Mouse (Mus musculus): ENCODE results near the gene Ccm2l. TPM values are rescaled to one million over a fixed set of nuclear protein-coding genes. Genes with fewer than 3 reads are reported as not detected.

Ccm2l gene
- 1.9 TPM for polyA plus RNA-seq (2014; fragmentation: Illumina TruSeq; extraction: RNeasy Lipid Tissue Mini Kit (QIAGEN cat#74804); ENCODE audit: low read depth, low replicate concordance)

DNA sequence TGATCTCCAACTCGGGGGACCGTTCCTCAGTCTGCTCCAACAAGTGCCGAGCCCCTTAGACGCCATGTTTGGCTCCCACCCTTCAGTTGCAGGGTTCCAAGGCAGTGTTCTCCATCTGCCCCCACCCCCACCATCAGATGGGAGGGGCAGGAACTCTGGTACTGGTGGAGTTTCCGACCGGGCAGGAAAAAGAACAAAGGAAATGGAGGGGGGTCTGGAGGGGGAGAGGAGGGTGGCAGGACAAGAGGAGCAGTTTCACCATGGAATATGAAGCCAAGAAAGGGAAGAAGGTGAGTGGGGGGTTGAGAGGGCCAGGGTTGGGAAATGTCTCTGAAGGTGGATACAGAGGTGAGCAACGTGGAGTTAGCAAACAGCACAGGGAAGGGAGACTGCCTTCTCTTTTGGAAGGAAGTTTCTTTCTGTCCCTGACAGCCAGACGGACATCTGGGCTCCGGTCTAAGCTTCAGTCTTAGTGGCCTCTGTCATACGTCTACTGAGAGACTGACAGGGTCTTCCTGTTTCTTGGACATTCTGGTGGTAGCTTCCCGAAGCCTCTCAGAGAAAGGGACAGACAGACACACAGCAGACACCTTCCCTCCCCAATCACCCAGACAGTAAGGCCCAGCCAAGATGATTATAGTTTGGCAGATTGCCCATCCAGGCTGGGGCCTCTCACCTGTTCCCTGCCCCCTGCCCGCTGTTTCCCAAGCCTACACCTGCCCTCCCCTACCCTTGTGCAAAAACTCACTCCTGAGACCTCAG, at the start of gene Ccm2l:
Gene Ccm2l (plus strand): TSS at position 209 of the 762 bp plus-strand sequence.

DNA sequence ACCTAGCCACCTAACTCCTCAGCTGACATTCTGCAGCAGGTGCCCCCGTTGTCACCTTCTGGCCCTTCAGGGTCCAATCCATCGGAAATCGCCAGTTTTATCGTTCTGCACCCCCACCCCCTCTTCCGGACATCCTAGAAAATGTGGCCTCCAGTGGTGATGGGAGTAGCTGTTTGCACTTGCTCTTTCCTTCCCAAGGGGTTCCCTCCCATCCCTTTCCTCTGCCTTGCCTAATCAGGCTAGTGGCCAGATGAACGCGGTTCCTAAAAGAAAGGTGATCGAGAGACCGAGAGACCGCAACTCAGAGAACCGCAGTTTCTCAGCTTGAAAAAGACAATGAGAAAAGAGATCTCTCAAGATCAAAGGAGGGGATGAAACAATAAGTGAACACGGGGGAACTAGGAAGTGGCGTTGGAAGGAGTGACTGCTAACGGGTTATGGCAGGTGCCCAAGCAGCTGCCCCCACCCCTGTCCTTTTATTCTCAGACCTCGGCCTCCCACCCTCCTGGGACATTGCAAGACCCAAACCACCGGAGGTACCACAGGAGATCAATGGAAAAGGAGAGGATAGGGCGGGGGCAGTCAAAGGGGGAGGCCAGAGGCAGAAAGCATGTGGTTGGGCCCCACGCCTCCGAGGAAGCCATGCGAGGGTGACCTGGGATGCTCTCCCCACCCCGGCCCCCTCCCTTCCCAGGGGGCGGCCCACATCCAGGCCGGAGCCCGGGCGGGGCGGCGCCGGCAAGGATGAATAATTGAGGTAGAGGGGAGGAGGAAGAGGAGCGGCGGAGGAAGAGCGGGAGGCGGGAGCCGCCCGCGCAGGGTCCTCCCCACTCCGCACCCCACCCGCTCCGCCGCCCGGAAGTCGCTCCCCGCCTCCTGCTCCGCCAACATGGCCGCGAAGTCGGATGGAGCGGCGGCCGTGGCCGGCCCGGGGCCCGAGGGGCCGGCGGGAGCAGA, 34.4 kb upstream of the Ccm2l start, which contains the start of gene Xkr7:
Gene Xkr7 (plus strand): TSS at position 727 of the 957 bp plus-strand sequence.

DNA sequence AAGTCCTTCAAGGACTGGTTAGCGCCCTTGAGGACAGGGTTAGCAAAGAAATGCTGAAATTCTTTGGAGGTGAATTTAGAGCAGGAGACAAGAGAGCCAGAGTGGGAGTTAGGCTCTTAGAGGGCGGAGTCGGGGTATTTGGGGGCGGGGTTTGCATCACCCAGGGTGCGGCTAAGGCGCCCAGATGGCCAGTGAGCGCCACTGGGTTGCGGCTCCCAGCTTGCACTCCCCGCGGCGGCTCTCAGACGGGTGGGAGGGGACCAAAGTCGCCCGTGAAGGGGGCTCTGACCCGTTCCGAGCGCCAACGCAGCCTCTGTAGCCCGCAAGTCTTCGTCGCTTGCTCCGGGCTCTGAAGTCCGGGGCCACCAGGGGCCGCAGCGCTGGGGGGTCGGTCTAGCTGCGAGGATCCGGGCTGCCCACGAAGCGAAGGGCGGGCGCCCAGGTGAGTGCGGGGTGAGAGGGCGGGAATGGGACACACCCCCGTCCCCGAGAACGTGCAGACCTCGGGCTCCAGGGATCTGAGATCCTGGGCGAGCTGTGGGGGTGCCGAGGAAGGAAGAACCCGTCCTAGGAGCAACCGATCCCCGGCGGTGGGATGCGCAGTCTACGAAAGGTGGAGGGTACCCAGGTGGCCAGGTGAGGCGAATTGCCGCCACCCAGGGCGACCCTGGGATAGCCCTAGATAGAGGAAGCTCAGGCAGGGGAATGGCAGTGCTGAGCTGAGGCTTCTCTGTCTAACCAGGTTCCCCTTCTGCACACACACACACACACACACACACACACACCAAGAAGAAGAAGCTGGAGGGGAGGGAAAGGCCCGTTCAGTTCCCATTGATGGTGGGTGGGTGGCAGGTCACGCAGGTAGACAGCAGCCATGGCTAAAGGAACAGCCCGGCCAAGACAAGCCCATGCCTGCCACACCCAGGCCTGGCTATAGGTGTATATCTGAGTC, 42.8 kb downstream of the Ccm2l start, which contains the start of gene Hck:
Gene Hck (plus strand): TSS at position 156 of the 952 bp plus-strand sequence.

Other genes starting within 250 kb of the Ccm2l start
- 22.3 TPM for gene Bcl2l1, start 234.2 kb upstream of the Ccm2l start, polyA plus RNA-seq (2014; fragmentation: Illumina TruSeq; extraction: RNeasy Lipid Tissue Mini Kit (QIAGEN cat#74804); ENCODE audit: low read depth, low replicate concordance)
- gene Tpx2, start 218.0 kb upstream of the Ccm2l start, polyA plus RNA-seq (2014; fragmentation: Illumina TruSeq; extraction: RNeasy Lipid Tissue Mini Kit (QIAGEN cat#74804); ENCODE audit: low read depth, low replicate concordance) = 9.4 TPM
- gene Mylk2, start 154.6 kb upstream of the Ccm2l start, polyA plus RNA-seq (2014; fragmentation: Illumina TruSeq; extraction: RNeasy Lipid Tissue Mini Kit (QIAGEN cat#74804); ENCODE audit: low read depth, low replicate concordance) = 0.35 TPM
- not detected for gene Foxs1, start 132.7 kb upstream of the Ccm2l start, polyA plus RNA-seq (2014; fragmentation: Illumina TruSeq; extraction: RNeasy Lipid Tissue Mini Kit (QIAGEN cat#74804); ENCODE audit: low read depth, low replicate concordance)
- not detected for gene Dusp15, start 114.3 kb upstream of the Ccm2l start, polyA plus RNA-seq (2014; fragmentation: Illumina TruSeq; extraction: RNeasy Lipid Tissue Mini Kit (QIAGEN cat#74804); ENCODE audit: low read depth, low replicate concordance)
- not detected for gene Ttll9, start 103.5 kb upstream of the Ccm2l start, polyA plus RNA-seq (2014; fragmentation: Illumina TruSeq; extraction: RNeasy Lipid Tissue Mini Kit (QIAGEN cat#74804); ENCODE audit: low read depth, low replicate concordance)
- gene Pdrg1, start 50.5 kb upstream of the Ccm2l start, polyA plus RNA-seq (2014; fragmentation: Illumina TruSeq; extraction: RNeasy Lipid Tissue Mini Kit (QIAGEN cat#74804); ENCODE audit: low read depth, low replicate concordance) = 141 TPM
- gene Xkr7, start 34.1 kb upstream of the Ccm2l start, polyA plus RNA-seq (2014; fragmentation: Illumina TruSeq; extraction: RNeasy Lipid Tissue Mini Kit (QIAGEN cat#74804); ENCODE audit: low read depth, low replicate concordance) = not detected
- 0.52 TPM for gene Hck, start 42.5 kb downstream of the Ccm2l start, polyA plus RNA-seq (2014; fragmentation: Illumina TruSeq; extraction: RNeasy Lipid Tissue Mini Kit (QIAGEN cat#74804); ENCODE audit: low read depth, low replicate concordance)
- 30.9 TPM for gene Tm9sf4, start 95.3 kb downstream of the Ccm2l start, polyA plus RNA-seq (2014; fragmentation: Illumina TruSeq; extraction: RNeasy Lipid Tissue Mini Kit (QIAGEN cat#74804); ENCODE audit: low read depth, low replicate concordance)
- 2.6 TPM for gene Tspyl3, start 159.5 kb downstream of the Ccm2l start, polyA plus RNA-seq (2014; fragmentation: Illumina TruSeq; extraction: RNeasy Lipid Tissue Mini Kit (QIAGEN cat#74804); ENCODE audit: low read depth, low replicate concordance)
- gene Plagl2, start 175.5 kb downstream of the Ccm2l start, polyA plus RNA-seq (2014; fragmentation: Illumina TruSeq; extraction: RNeasy Lipid Tissue Mini Kit (QIAGEN cat#74804); ENCODE audit: low read depth, low replicate concordance) = 8.0 TPM
- gene Pofut1, start 175.6 kb downstream of the Ccm2l start, polyA plus RNA-seq (2014; fragmentation: Illumina TruSeq; extraction: RNeasy Lipid Tissue Mini Kit (QIAGEN cat#74804); ENCODE audit: low read depth, low replicate concordance) = 34.2 TPM
- 23.9 TPM for gene Kif3b, start 225.5 kb downstream of the Ccm2l start, polyA plus RNA-seq (2014; fragmentation: Illumina TruSeq; extraction: RNeasy Lipid Tissue Mini Kit (QIAGEN cat#74804); ENCODE audit: low read depth, low replicate concordance)

Data from adrenal gland, adult 10 weeks (tissue).